Mouse (Mus musculus) heart, embryonic 14.5 days (tissue): Measurements from ENCODE around the gene Gm9945. TPM values are rescaled to one million over a fixed set of nuclear protein-coding genes. Genes with fewer than 3 reads are reported as not detected.

Source experiments
- ATAC-seq: fragments of 200-750 bp; cut with Nextera tagmentation; 2 replicates; pipeline ENCODE4 v1.8.0; 2017; ENCODE audit warnings: low read depth, moderate TSS enrichment; ENCODE audit not compliant: insufficient number of reproducible peaks, insufficient read depth, low FRiP score
- H3K27ac ChIP-seq, 2 experiments: fragments of 200-500 bp in 1 of 2; fragments of 300-500 bp in 1 of 2; sonication (generic) in 1 of 2; replicated peaks in 1 of 2; 2 replicates each; pipeline ENCODE4 v1.5.1; 2012 to 2014; ENCODE audit warnings: low read depth in 2 of 2, low read length in 2 of 2, control low read depth in 1 of 2, mild to moderate bottlenecking in 1 of 2, mixed read lengths in 1 of 2; ENCODE audit not compliant: control insufficient read depth in 1 of 2, insufficient read depth in 1 of 2
- H3K27me3 ChIP-seq: fragments of 300-500 bp; sonication (generic); 2 replicates; pipeline ENCODE4 v1.6.1; 2014; ENCODE audit warnings: mild to moderate bottlenecking, low read length, control low read depth; ENCODE audit not compliant: control insufficient read depth, insufficient read depth
- H3K36me3 ChIP-seq: fragments of 300-500 bp; sonication (generic); 2 replicates; pipeline ENCODE4 v1.6.1; 2014; ENCODE audit warnings: mild to moderate bottlenecking, control low read depth, low read length, mixed read lengths; ENCODE audit not compliant: control insufficient read depth, insufficient read depth
- H3K4me1 ChIP-seq, 2 experiments: fragments of 200-500 bp in 1 of 2; fragments of 300-500 bp in 1 of 2; sonication (generic) in 1 of 2; 2 replicates each; pipeline ENCODE4 v1.6.1; 2012 to 2014; ENCODE audit warnings: low read length in 2 of 2, control low read depth in 1 of 2, mixed read lengths in 1 of 2; ENCODE audit not compliant: control insufficient read depth in 2 of 2, insufficient read depth in 2 of 2
- H3K4me2 ChIP-seq: fragments of 300-500 bp; sonication (generic); 2 replicates; pipeline ENCODE4 v1.6.1; 2014; ENCODE audit warnings: mild to moderate bottlenecking, low read length
- H3K4me3 ChIP-seq, 2 experiments: fragments of 200-500 bp in 1 of 2; fragments of 300-500 bp in 1 of 2; sonication (generic) in 1 of 2; 2 replicates each; pipeline ENCODE4 v1.5.1; 2012 to 2014; ENCODE audit warnings: low read length in 2 of 2, mild to moderate bottlenecking in 2 of 2, control low read depth in 1 of 2, low read depth in 1 of 2, moderate library complexity in 1 of 2; ENCODE audit not compliant: control insufficient read depth in 1 of 2, insufficient read depth in 1 of 2
- H3K9ac ChIP-seq: fragments of 300-500 bp; sonication (generic); 2 replicates; pipeline ENCODE4 v1.6.1; 2014; ENCODE audit warnings: mild to moderate bottlenecking, low read length
- H3K9me3 ChIP-seq: fragments of 300-500 bp; sonication (generic); 2 replicates; pipeline ENCODE4 v1.6.1; 2016; ENCODE audit warnings: low read length, control low read depth; ENCODE audit not compliant: control insufficient read depth
- WGBS: fragments of 180-500 bp; shearing (Covaris S2); extraction: QIAGEN DNeasy Blood & Tissue Kit; methylation state at CpG from one replicate; pipeline ENCODE4 v1.1.7; 2014; 5-methylcytosine and 5-hydroxymethylcytosine counted together
- polyA plus RNA-seq: library from polyadenylated mRNA; unstranded; fragments of >200 nt; fragmentation: Nextera tagmentation; extraction: Ambion mirVana; gene quantifications from 2 replicates; pipeline ENCODE4 v1.2.1, GENCODE M21; 2014

The Gm9945 gene
- polyA plus RNA-seq, 1 experiment from 2014 or later = not detected

DNA sequence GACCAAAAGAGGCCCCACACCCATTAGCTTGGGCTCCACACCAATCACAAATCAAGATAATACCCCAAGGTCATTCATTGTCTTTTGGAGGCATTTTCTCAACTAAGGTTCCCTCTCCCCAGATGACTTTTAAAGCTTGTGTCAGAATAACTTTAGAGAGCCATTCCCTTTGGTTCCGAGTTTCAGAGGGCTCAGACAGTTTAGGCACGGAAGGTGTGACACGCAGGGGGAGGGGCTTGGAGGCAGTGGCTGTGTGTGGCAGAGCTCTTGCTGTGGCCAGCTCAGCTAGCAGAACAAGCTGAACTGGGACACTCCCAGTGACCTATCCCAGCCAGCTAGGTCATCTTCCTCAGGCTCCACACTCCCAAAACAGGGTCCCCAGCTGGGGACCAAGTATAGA lies 28.6 kb downstream of the Gm9945 start:
- Histone ChIP-seq H3K9me3 (no peaks in the 10 kb centered on the region), H3K36me3 (no peaks in the 10 kb centered on the region), H3K4me1 (no peaks in the 10 kb centered on the region; a peak in 1 of 4 replicates), H3K27ac (no peak overlapping the region), H3K4me3 (no peak overlapping the region), H3K27me3 (no peaks in the 10 kb centered on the region), H3K9ac (no peak overlapping the region), H3K4me2 (no peak overlapping the region)
- 48% methylated on average over 3 of the region's 3 CpGs for WGBS
- no peak for ATAC-seq

DNA sequence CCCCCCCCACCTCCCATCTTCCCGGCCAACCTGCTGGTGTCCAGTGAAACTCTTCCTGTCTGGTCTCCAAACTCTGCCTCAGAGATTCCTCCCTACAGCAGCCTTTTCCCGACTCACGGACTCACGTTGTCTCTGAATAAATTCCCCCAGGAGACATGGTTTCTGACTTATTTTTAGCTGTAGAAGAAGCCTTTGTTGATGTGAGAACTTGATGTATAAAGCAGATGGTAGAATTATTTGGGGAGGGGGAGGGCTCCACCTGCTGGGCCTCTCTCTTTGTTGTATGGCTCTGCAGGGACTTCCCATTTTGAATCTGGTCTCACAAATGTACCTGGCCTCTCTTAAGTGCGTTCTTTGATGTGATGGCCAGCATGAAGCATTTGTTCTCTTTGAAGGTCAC lies 30.4 kb downstream of the Gm9945 start:
- Histone ChIP-seq H3K9me3 (no peaks in the 10 kb centered on the region), H3K9ac (no peak overlapping the region), H3K4me2 (no peak overlapping the region), H3K4me1 (no peaks in the 10 kb centered on the region; a peak in 1 of 4 replicates), H3K4me3 (no peak overlapping the region), H3K36me3 (no peaks in the 10 kb centered on the region), H3K27me3 (no peaks in the 10 kb centered on the region), H3K27ac (no peak overlapping the region)
- WGBS = 25% methylated on average over 5 of the region's 5 CpGs
- no peak for ATAC-seq

DNA sequence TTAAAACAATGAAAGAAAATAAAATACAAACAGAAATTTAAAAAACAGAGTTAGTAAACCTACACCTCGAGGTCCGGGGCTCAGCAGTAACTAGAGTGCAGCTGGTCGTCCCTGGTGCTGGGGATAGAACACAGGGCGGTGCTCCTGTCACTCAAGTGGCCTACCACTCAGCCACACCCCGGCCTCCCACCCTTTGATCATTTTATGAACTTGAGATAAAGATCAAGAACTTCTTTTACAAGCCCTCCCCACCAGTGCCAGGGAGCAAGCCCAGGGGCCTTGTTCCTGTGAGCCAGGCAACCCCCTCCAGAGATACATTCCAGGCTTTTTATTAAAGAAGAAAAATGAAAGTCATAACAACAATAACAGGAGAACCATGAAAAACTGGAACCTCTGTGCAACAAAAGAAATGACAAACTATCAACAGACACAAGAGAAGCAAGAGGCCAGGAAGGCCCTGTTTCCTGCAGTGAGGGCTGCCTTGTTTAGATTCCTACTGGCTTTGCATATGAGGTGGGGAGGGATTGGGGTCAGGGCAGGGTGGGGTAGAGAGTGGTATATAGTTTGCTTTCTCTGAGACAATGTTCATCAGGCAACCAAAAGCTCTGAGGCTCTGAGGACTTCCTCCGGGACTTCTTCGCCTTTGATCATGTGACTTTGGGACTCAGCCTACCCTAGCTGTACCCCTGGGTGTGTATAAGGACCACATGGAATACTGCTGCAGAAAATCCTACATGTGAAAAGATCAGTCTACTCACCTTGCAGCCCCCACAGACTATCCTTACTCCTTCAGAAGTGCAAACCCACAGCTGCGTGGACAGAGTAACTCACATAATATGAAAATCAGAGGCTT lies 37.0 kb downstream of the Gm9945 start:
- Histone ChIP-seq H3K27me3 (no peaks in the 10 kb centered on the region), H3K4me2 (no peak overlapping the region), H3K9me3 (no peaks in the 10 kb centered on the region), H3K36me3 (no peaks in the 10 kb centered on the region), H3K27ac (0 out of 4 replicates have a peak overlapping the region, but pooled peaks of 1 of the 2 experiments have one; percentile 5), H3K9ac (no peak overlapping the region), H3K4me3 (no peak overlapping the region), H3K4me1 (peaks cover 13 to 17% of the 10 kb centered on the region in 2 experiments)
- no peak for ATAC-seq
- 51% methylated on average over 8 of the region's 8 CpGs for WGBS

DNA sequence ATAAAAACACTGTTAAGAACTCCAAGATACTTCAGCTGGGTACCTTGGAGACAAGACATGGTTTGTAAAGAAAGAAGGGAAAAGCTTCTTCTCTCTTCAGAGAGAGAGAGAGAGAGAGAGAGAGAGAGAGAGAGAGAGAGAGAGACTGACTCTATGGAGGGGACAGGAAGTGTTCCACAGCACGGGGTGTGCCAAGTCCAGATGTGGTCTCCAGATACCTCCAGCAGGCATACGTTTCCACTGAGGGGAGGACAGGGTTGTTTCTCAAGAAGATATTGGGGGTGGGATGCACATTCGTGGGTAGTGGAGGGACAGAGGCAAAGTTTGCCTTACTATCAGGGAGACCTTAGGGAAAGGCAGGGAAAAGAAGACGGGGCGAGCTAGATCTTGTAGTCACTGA lies 38.8 kb downstream of the Gm9945 start:
- Histone ChIP-seq H3K27ac (no peak overlapping the region), H3K9ac (no peak overlapping the region), H3K27me3 (no peaks in the 10 kb centered on the region), H3K36me3 (no peaks in the 10 kb centered on the region), H3K9me3 (no peaks in the 10 kb centered on the region), H3K4me2 (peak overlapping the region; percentile 83), H3K4me3 (no peak overlapping the region), H3K4me1 (peaks cover 21 to 32% of the 10 kb centered on the region in 2 experiments)
- no peak for ATAC-seq
- WGBS = 48% methylated on average over 5 of the region's 5 CpGs

DNA sequence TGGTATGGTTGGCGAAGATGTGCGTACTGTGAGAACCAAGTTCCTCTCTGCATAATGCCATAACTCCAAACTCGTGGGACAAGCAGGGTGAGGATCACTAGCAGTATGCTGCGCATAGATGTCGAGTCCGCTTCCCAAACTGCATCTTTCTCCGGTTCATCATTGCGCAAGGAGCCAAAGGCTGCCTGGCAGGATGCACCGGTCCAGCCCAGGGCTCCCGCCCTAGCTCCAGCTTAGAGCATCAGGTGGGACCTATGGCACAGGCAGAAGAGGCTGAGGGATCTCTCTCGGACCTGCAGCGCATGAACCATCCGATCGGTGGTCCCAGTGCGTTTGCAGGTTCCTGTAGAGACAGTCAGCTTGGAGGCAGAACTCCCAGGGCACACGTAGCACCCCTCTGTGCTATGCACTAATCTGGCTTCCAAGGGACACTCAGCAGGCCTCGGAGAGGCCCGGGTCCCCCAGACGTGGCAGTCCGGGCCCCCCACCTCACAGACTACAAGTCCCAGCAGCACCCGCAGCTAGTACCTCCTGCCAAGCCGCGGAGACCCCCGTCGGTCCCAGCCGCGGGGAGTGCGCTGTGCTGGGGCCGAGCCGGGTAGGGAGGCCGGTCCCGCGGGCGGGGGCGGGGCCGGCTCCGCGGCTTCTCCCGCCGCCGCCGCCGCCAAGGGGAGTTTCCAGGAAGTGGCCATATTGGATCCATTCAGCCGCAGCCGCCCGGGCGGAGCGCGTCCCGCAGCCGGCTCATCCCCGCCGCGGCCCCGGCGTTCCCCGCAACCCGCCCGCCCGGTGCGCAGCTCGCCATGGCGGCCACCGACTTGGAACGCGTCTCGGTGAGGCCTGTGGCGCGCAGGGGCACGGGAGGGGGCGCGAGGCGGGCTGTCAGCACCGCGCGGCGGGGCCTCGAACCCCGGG lies 39.5 kb downstream of the Gm9945 start, which contains the start of gene Sept8:
TSS of gene Sept8 (plus strand) at position 51 of the 915 bp plus-strand sequence.
- whole genome bisulfite sequencing = 5% methylated on average over 75 of the region's 79 CpGs
- Histone ChIP-seq H3K9me3 (no peaks in the 10 kb centered on the region), H3K27ac (peak within 1 kb of the TSS; percentile 47 to 81; a peak in 2 of 4 replicates), H3K27me3 (no peaks in the 10 kb centered on the region), H3K4me1 (peaks cover 21 to 32% of the 10 kb centered on the region in 2 experiments), H3K36me3 (no peaks in the 10 kb centered on the region), H3K4me3 (peak within 1 kb of the TSS; percentile 57 to 95), H3K4me2 (peak within 1 kb of the TSS; percentile 83), H3K9ac (peak within 1 kb of the TSS; percentile 89)
- peak; percentile 64 for ATAC-seq

DNA sequence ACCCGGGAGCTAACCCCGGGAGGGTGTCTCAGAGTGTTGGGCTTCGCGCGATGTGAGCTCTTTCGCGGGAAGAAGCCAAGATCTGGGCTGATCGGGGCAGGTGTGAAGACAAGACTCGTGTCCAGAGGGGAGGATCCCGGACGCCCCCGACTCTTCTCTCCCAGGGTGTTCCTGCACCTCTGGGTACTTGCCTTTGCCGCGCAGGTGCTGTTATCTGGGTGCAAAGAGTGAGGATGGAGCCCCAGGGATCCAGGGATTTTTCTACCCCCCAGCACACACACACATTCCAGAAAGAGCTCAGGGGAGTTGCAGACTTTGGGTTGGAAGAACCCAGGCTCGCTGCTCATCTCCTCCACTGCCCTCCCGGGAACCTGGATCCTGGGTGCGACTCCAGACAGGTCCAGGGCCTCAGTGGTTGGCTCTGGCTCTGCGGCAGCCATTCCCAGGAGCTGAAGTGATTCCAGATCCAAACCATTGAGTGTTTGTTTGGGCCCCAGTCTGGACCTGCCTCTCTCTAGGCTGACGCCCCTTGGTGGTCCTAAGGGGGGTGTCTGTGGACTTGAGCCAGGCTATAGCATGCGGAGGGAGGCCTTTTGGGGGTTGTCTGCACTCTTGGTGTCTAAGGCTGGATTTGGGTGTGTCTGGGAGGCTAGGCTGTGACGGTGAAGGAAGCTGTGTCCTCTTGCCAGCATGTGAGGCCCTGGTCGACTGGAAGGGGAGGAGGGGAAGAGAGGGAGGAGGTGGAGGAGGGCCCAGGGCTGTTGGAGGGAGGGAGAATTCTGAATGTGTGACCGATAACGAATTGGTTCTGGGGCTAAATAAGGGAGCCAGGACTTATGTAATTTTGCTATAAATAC lies 40.4 kb downstream of the Gm9945 start:
- H3K27ac ChIP-seq = peak overlapping the region; percentile 47 to 81
- no peak for ATAC-seq
- peak overlapping the region; percentile 89 for H3K9ac ChIP-seq
- H3K4me3 ChIP-seq = peak overlapping the region; percentile 57 to 95
- H3K27me3 ChIP-seq = no peaks in the 10 kb centered on the region
- H3K4me2 ChIP-seq = peak overlapping the region; percentile 83
- peaks cover 29 to 37% of the 10 kb centered on the region in 2 experiments for H3K4me1 ChIP-seq
- H3K36me3 ChIP-seq = no peaks in the 10 kb centered on the region
- under 1% methylated on average over 24 of the region's 24 CpGs for WGBS
- H3K9me3 ChIP-seq = no peaks in the 10 kb centered on the region
